Mouse (Mus musculus) neural tube, embryonic 13.5 days (tissue): Measurements from ENCODE around the gene Cib1. TPM values are rescaled to one million over a fixed set of nuclear protein-coding genes. Genes with fewer than 3 reads are reported as not detected.

Source experiments
- ATAC-seq: fragments of 200-750 bp; cut with Nextera tagmentation; 2 replicates; pipeline ENCODE4 v1.8.0; 2017; ENCODE audit warnings: low read depth, mild to moderate bottlenecking, moderate TSS enrichment, moderate library complexity
- H3K27ac ChIP-seq: fragments of 300-500 bp; sonication (generic); replicated peaks from 2 replicates; pipeline ENCODE4 v1.5.1; 2015; ENCODE audit warnings: moderate library complexity, mild to moderate bottlenecking, inconsistent platforms
- H3K27me3 ChIP-seq: fragments of 300-500 bp; sonication (generic); 2 replicates; pipeline ENCODE4 v1.6.1; 2015; ENCODE audit warnings: mild to moderate bottlenecking, inconsistent platforms
- H3K36me3 ChIP-seq: fragments of 300-500 bp; sonication (generic); 2 replicates; pipeline ENCODE4 v1.6.1; 2015; ENCODE audit warnings: mild to moderate bottlenecking, inconsistent platforms
- H3K4me1 ChIP-seq: fragments of 300-500 bp; sonication (generic); replicated peaks from 2 replicates; pipeline ENCODE4 v1.6.1; 2015; ENCODE audit warnings: inconsistent platforms
- H3K4me2 ChIP-seq: fragments of 300-500 bp; sonication (generic); 2 replicates; pipeline ENCODE4 v1.6.1; 2015; ENCODE audit warnings: inconsistent platforms, mild to moderate bottlenecking, moderate library complexity
- H3K4me3 ChIP-seq: fragments of 300-500 bp; sonication (generic); 2 replicates; pipeline ENCODE4 v1.5.1; 2015; ENCODE audit warnings: mild to moderate bottlenecking, inconsistent platforms
- H3K9ac ChIP-seq: fragments of 300-500 bp; sonication (generic); 2 replicates; pipeline ENCODE4 v1.6.1; 2015; ENCODE audit warnings: moderate library complexity, mild to moderate bottlenecking, inconsistent platforms
- H3K9me3 ChIP-seq: fragments of 300-500 bp; sonication (generic); 2 replicates; pipeline ENCODE4 v1.6.1; 2016; ENCODE audit warnings: inconsistent platforms
- WGBS: fragments of 180-500 bp; shearing (Covaris S2); methylation state at CpG from one replicate; pipeline ENCODE4 v1.1.7; 2015; 5-methylcytosine and 5-hydroxymethylcytosine counted together
- polyA plus RNA-seq: library from polyadenylated mRNA; unstranded; fragments of >200 nt; fragmentation: Nextera tagmentation; extraction: Ambion mirVana; gene quantifications from 2 replicates; pipeline ENCODE4 v1.2.1, GENCODE M21; 2015

Cib1 gene
- polyA plus RNA-seq, 1 experiment from 2014 or later, result 34.6 TPM

DNA sequence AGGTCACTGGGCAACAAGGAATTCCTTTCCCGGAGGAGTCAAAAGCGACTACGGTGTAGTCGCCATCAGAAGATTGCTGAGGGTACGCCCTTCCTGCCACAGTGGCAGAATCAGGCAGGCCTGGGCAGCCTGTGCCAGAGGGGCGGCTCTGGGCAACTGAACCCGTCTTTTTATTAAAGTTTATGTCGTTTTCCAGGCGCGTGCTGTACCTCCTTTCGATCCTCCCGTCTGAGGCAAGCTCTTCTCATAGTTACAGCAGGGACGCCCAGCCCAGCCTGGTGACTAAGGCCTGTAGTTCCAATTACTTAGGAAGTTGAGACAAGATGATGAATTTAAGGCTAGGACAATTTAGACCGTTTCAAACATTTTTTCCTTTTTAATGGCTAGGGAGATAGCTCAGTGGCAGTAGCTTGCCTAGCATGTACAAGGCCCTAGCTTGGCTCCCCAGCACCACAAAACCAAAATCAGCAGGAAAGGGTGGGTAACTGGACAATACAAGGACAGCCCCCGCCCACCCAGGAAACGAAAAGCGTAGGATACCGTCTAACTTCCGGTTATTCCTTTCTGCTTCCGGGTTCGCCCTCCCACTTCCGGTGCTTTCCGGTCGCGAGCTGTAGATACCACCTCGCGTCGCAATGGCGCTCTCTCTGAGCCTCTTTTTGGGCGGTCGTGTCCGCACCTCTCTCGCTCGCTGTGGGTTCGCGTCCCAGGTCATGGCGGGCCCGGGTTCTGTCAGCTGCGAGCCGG lies 28.2 kb upstream of the Cib1 start, which contains the start of gene Ngrn:
Gene Ngrn, plus strand, starts transcription at position 591 of the 747 bp plus-strand sequence.
- H3K9ac ChIP-seq, result peak within 1 kb of the TSS; percentile 90
- peak within 1 kb of the TSS; percentile 96 for H3K4me2 ChIP-seq
- 28% methylated on average over 40 of the region's 40 CpGs for WGBS
- H3K9me3 ChIP-seq, result no peaks in the 10 kb centered on the region
- peaks cover 33% of the 10 kb centered on the region for H3K27me3 ChIP-seq
- H3K27ac ChIP-seq, result peak within 1 kb of the TSS; percentile 78
- peaks cover 20% of the 10 kb centered on the region for H3K4me1 ChIP-seq
- ATAC-seq, result peak; percentile 88
- H3K36me3 ChIP-seq, result peaks cover 21% of the 10 kb centered on the region
- H3K4me3 ChIP-seq, result peak within 1 kb of the TSS; percentile 92

DNA sequence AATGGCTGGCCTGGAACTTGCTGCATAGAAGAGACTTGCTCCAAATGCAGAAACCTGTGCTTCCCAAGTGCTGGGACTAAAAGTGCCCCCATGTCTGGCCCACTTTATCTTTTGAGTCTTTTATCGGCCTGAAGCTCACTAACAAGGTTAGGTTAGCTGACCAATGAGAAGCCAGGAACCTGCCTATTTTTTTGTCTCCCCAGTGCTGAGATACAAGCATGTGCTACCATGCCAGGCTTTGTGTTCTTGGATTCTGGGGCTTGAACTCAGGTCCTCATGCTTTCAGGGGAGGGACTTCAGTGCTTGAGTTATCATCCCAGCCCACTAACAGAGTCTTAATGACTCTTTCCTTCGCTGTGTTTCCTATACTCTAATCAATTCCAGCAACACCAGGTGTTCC lies 25.1 kb upstream of the Cib1 start:
- Histone ChIP-seq H3K27ac (no peak overlapping the region), H3K9me3 (no peaks in the 10 kb centered on the region), H3K4me1 (peaks cover 15% of the 10 kb centered on the region), H3K27me3 (peaks cover 50% of the 10 kb centered on the region), H3K9ac (no peak overlapping the region), H3K4me2 (no peak overlapping the region), H3K4me3 (no peak overlapping the region), H3K36me3 (no peaks in the 10 kb centered on the region)
- ATAC-seq, result no peak
- 64% methylated on average over 2 of the region's 2 CpGs for WGBS

DNA sequence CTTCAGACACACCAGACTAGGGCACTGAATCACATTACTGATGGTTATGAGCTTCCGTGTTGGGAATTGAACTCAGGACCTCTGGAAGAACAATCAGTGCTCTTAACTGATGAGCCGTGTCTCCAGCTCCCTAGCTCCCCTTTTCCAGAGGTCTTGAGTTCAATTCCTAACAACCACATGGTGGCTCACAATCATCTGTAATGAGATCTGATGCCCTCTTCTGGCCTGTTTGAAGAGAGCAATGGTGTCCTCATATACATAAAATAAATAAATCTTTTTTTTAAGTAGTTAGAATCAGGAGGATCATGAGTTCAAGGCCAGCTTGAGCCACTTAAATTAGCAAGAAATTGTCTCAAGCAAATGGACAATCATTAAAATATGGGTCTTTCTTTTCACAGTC lies 23.4 kb upstream of the Cib1 start:
- Histone ChIP-seq H3K27me3 (peaks cover 50% of the 10 kb centered on the region), H3K36me3 (no peaks in the 10 kb centered on the region), H3K27ac (no peak overlapping the region), H3K4me1 (peaks cover 5% of the 10 kb centered on the region), H3K9ac (no peak overlapping the region), H3K9me3 (no peaks in the 10 kb centered on the region), H3K4me2 (no peak overlapping the region), H3K4me3 (no peak overlapping the region)
- ATAC-seq, result no peak
- WGBS, result 80% methylated on average over 2 of the region's 2 CpGs

DNA sequence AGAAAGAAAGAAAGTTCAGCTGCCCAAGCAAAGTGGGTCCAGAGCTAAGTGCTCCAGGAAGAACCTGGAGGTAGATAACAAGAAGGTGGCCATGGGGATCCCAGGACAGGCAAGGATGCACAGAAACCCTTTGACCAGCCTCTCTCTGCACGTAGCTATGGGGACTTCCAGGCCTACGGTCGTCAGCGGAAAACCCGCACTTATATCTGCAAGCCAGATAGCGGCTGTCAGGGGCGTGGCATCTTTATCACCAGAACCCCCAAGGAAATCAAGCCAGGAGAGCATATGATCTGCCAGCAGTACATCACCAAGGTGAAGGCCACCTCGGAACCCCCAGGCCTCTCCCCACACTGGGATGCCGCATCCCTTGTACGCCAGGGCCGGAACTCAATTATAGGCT lies 20.3 kb upstream of the Cib1 start:
- Histone ChIP-seq H3K9ac (no peak overlapping the region), H3K27me3 (peaks cover 33% of the 10 kb centered on the region), H3K27ac (no peak overlapping the region), H3K4me1 (no peaks in the 10 kb centered on the region), H3K4me2 (no peak overlapping the region), H3K9me3 (no peaks in the 10 kb centered on the region), H3K36me3 (no peaks in the 10 kb centered on the region), H3K4me3 (no peak overlapping the region)
- ATAC-seq, result no peak
- 88% methylated on average over 11 of the region's 11 CpGs for WGBS

DNA sequence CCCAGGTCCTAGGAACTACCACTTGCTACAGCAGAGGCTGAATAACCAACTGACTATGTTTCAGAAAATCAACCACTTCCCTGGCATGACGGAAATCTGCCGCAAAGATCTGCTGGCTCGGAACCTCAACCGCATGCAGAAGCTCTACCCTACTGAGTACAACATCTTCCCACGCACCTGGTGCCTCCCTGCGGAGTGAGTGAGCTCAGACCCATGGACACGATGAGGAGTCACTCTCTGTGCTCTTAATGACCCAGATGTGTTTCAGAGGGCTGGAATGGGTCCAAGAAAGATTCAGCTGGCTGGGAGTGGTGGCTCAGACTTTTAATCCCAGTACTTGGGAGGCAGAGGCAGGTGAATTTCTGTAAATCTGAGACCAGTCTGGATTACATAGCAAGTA lies 19.8 kb upstream of the Cib1 start:
- Histone ChIP-seq H3K9me3 (no peaks in the 10 kb centered on the region), H3K27ac (no peak overlapping the region), H3K27me3 (peaks cover 29% of the 10 kb centered on the region), H3K36me3 (no peaks in the 10 kb centered on the region), H3K4me1 (no peaks in the 10 kb centered on the region), H3K9ac (no peak overlapping the region), H3K4me2 (no peak overlapping the region), H3K4me3 (no peak overlapping the region)
- ATAC-seq, result no peak
- WGBS, result 73% methylated on average over 7 of the region's 7 CpGs

DNA sequence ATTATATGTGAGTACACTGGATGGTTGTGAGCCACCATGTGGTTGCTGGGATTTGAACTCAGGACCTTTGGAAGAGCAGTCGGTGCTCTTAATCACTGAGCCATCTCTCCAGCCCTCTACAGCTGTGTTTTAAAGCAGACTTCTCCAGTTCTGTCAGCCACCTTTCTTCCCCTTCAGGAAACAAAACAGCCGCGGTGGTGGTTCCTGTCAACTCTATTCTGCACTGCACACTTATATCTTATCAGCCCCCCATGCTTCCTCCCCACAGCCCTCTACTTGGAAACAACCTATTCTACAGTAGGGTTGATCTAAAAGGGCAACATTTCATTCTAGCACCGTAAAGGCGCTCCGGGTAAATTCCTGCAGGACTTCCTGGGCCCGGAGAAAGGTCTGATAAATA lies 14.2 kb upstream of the Cib1 start:
- Histone ChIP-seq H3K9me3 (no peaks in the 10 kb centered on the region), H3K36me3 (no peaks in the 10 kb centered on the region), H3K9ac (peak overlapping the region; percentile 65; the same call in 1 of the 2 replicates), H3K4me1 (peaks cover 5% of the 10 kb centered on the region; the same call in 1 of the 2 replicates), H3K27ac (peak overlapping the region; percentile 88), H3K27me3 (0 out of 2 replicates have a peak, but pooled peaks cover 6% of the 10 kb centered on the region), H3K4me3 (peak overlapping the region; percentile 47), H3K4me2 (peak overlapping the region; percentile 57)
- WGBS, result 72% methylated on average over 7 of the region's 7 CpGs
- ATAC-seq, result no peak

DNA sequence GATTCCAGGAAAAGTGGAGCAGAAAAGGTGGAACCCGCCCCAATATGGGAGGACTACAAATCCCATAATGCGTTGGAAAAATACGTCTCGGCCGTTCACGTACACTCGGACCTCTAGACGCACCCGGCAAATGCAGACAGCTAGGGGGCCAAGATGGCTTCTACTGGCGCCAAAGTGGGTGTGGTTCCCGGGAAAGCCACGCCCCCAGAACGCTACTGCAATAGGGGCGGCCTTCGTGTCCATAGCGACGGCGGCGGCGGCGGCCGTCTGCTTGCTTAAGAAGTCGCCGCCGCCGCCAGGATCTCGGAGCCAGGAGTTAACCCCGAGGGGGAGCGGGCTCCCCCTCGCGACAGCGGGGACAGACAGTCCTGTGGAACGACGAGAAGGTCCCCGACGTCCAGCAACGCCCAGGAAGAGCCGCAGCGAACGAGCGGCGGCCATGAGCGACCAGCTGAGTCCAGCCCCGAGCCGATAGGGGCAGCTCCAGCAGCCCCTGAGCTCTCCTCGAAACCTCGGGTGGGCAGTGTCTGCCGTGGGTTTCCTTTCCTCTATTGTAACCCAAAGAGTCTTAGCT lies 13.6 kb upstream of the Cib1 start, which contains the start of gene Ttll13:
Gene Ttll13, plus strand, starts transcription at position 229 of the 574 bp plus-strand sequence.
- peak within 1 kb of the TSS; percentile 47 for H3K4me3 ChIP-seq
- H3K36me3 ChIP-seq, result peaks cover 2% of the 10 kb centered on the region; the same call in 1 of the 2 replicates
- no peaks in the 10 kb centered on the region for H3K9me3 ChIP-seq
- peak within 1 kb of the TSS; percentile 57 for H3K4me2 ChIP-seq
- peak within 1 kb of the TSS; percentile 65 for H3K9ac ChIP-seq
- peak; percentile 98 for ATAC-seq
- 0 out of 2 replicates have a peak, but pooled peaks cover 6% of the 10 kb centered on the region for H3K27me3 ChIP-seq
- H3K4me1 ChIP-seq, result peaks cover 5% of the 10 kb centered on the region; the same call in 1 of the 2 replicates
- peak within 1 kb of the TSS; percentile 88 for H3K27ac ChIP-seq
- under 1% methylated on average over 48 of the region's 48 CpGs for WGBS

DNA sequence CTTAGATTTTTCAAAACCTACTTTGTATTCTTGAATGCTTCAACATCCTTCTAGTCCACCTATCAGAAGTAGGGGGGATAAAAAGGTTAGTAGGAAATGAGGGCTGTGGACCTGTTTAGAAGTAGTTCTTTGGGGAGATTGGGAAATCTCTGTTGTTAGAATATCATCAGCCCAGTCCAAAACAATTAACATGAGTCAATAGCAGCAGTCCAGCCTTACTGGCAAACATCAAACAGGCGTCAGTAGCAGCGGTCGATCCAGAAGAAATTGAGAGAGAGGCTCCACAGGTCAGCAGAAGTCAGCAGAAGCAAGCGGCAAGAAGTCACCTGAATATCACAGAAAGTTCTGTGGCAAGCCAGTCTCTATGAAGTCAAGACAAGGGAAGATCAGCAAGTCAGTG lies 12.2 kb upstream of the Cib1 start:
- ATAC-seq, result no peak
- 96% methylated on average over 4 of the region's 4 CpGs for WGBS
- H3K9me3 ChIP-seq, result no peaks in the 10 kb centered on the region

DNA sequence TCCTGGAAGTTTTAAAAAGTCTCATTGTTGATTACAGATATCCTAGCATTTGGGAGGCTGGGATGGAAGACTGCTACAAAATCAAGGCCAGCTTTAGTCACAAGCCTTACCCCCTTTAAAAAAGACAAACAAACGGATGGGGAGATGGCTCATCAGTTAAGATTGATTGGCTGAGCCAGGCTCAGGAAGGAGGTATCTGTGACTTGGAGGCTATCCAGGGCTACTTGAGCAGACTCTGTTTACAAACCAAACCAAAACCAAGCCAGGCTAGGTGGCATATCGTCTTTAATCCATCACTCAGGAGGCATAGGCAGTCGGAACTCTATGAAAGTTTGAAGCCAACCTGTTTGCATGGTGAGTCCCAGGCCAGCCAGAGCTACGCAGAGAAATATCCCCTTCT lies 9.0 kb upstream of the Cib1 start:
- 91% methylated on average over 4 of the region's 4 CpGs for WGBS
- Histone ChIP-seq H3K9ac (no peak overlapping the region), H3K4me2 (no peak overlapping the region), H3K27ac (no peak overlapping the region), H3K9me3 (no peaks in the 10 kb centered on the region), H3K4me3 (no peak overlapping the region), H3K4me1 (no peaks in the 10 kb centered on the region), H3K36me3 (peaks cover 34% of the 10 kb centered on the region), H3K27me3 (no peaks in the 10 kb centered on the region)
- ATAC-seq, result no peak

More for the DNA sequence above, 12.2 kb upstream of the Cib1 start:
- Histone ChIP-seq H3K4me3 (no peak overlapping the region), H3K27ac (no peak overlapping the region), H3K9ac (no peak overlapping the region), H3K27me3 (no peaks in the 10 kb centered on the region), H3K4me2 (no peak overlapping the region), H3K4me1 (peaks cover 5% of the 10 kb centered on the region; the same call in 1 of the 2 replicates), H3K36me3 (peaks cover 16% of the 10 kb centered on the region)

DNA sequence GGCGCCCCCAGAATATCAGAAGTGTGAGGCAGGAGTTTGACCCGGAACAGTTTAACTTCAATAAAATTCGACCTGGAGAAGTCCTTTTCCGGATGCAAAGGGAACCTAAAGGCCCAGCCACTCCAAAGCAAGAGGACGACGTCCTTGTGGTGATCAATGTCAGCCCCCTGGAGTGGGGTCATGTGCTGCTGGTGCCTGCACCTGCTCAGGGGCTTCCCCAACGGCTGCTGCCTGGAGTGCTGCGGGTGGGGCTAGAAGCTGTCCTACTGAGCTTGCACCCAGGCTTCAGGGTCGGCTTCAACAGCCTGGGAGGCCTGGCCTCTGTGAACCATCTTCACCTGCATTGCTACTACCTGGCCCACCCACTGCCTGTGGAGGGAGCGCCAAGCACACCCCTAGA lies 5.9 kb upstream of the Cib1 start:
- Histone ChIP-seq H3K36me3 (peaks cover 34% of the 10 kb centered on the region), H3K9me3 (no peaks in the 10 kb centered on the region), H3K4me2 (no peak overlapping the region), H3K27ac (no peak overlapping the region), H3K4me3 (no peak overlapping the region), H3K9ac (no peak overlapping the region), H3K4me1 (peaks cover 19% of the 10 kb centered on the region), H3K27me3 (no peaks in the 10 kb centered on the region)
- 89% methylated on average over 10 of the region's 10 CpGs for WGBS
- no peak for ATAC-seq

DNA sequence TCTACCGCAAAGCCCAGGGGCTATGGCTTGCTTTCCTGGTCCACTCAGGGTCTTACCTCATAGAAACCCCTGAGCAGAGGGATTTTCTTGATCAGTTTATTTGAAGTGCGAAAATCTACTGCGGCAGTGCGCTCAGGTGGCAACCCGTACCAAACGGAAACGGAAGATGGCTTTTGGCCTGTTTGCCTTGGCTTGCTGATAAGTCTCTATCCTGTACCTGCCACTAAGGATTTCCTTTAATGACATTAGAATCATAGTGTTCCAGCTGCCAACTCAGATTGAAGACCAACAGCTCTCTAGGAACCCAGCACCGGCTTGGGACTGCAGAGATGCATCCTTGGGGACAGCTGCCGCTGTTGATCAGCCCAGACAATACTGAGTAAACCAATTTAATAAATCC lies 1.2 kb upstream of the Cib1 start:
- Histone ChIP-seq H3K36me3 (peaks cover 8% of the 10 kb centered on the region), H3K27ac (no peak overlapping the region), H3K27me3 (no peaks in the 10 kb centered on the region; the same call in 1 of the 2 replicates), H3K4me1 (peaks cover 37% of the 10 kb centered on the region), H3K4me3 (peak overlapping the region; percentile 70), H3K4me2 (peak overlapping the region; percentile 91), H3K9me3 (no peaks in the 10 kb centered on the region), H3K9ac (peak overlapping the region; percentile 60)
- WGBS, result 76% methylated on average over 9 of the region's 9 CpGs
- ATAC-seq, result no peak

DNA sequence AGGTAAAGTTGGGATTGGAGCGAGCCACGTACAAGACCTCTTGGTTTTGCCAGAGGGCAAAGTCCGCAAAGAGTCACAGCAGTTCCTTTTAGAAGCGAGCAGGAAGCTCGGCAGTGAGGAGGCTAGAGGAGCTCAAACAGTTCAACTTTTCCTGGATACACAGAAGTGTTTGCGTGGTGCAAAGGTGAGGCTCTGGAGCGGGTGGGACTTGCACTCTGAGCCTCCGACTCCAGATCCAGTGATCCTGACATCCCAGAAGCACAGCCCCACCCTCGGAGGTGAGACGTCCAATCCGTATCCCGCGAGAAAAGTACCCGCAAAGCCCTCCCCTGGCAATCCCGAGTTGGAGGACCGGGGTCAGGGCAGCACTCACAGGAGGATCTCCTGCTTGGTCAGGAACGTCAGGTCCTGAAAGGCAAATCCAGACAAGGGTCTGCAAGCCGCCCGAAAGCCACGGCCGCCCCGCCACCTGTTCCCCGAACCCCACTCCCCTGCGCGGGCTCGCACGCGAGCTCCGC lies 583 bp downstream of the Cib1 start:
- no peaks in the 10 kb centered on the region; the same call in 1 of the 2 replicates for H3K27me3 ChIP-seq
- H3K4me3 ChIP-seq, result peak overlapping the region; percentile 70
- H3K36me3 ChIP-seq, result peaks cover 14% of the 10 kb centered on the region
- no peak overlapping the region for H3K27ac ChIP-seq
- peak overlapping the region; percentile 91 for H3K4me2 ChIP-seq
- H3K4me1 ChIP-seq, result peaks cover 37% of the 10 kb centered on the region
- WGBS, result under 1% methylated on average over 29 of the region's 29 CpGs
- peak; percentile 54 for ATAC-seq
- H3K9me3 ChIP-seq, result no peaks in the 10 kb centered on the region
- H3K9ac ChIP-seq, result peak overlapping the region; percentile 68
